Mouse (Mus musculus) skeletal muscle tissue, postnatal 0 days (tissue): ENCODE measurements around the gene Fxr1. TPM values are rescaled to one million over a fixed set of nuclear protein-coding genes. Genes with fewer than 3 reads are reported as not detected.

ENCODE experiments used
- polyA plus RNA-seq: library from polyadenylated mRNA; unstranded; fragments of >200 nt; fragmentation: Nextera tagmentation; extraction: Ambion mirVana; gene quantifications from 2 replicates; pipeline ENCODE4 v1.2.1, GENCODE M21; 2015

Gene Fxr1
- 150 and 152 TPM in 2 replicates for polyA plus RNA-seq

DNA sequence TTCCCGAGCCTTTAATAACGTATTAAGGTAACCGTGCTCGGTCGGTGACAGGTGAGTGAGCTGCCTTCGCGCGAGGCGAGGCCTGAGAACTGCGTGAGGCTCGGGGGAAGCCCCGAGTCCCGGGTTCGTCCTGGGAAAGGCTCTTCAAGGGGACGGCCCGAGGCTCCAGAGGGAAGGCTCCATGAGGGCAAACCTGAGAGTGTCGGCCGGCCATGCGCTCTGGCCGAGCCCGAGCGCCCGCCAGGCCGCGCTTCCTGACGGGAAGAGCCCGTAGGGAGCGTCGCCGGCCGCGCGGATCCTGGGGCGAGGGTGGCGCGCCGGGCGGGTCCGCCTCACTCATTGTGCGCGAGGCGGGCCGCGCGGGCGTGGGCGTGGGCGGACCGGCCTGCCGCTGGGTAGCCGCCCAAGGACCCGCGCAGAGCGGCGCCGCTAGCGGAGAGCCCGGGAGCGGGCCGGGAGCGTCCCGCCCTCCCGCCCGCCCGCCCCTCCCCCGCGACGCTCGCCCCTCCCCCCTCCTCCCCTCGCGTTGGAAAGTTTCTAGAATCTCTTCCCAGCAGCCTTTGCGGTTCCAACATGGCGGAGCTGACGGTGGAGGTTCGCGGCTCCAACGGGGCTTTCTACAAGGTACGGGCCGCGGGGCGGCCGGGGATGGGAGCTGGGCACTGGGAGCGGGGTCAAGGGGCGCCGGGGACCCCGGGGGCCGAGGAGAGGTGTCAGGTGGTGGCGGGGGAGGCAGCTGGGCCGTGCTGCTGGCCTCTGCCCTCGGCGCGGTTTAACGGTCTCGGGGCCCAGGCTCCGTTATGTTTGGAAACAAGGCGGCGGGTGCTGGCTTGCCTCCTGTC lies at the start of gene Fxr1:
TSS of gene Fxr1 (plus strand) at position 404 of the 842 bp plus-strand sequence.

GRCm38 (mm10) chr3:34080900-34081662 lies 61.3 kb downstream of the Fxr1 start, which contains the start of gene Dnajc19:
Dnajc19 (minus strand) TSS chr3:34081321.

Other genes starting within 250 kb of the Fxr1 start
- 23.1 and 25.8 TPM in 2 replicates for gene Ttc14, start 220.1 kb upstream of the Fxr1 start, polyA plus RNA-seq
- gene Ccdc39, start 175.6 kb upstream of the Fxr1 start, polyA plus RNA-seq = 0.35 and 0.54 TPM in 2 replicates
- gene Dnajc19, start 61.4 kb downstream of the Fxr1 start, polyA plus RNA-seq = 140 and 154 TPM in 2 replicates